Mouse (Mus musculus) layer of hippocampus, postnatal 14 days (tissue): ENCODE data around the gene P2ry6. TPM values are rescaled to one million over a fixed set of nuclear protein-coding genes. Genes with fewer than 3 reads are reported as not detected.

Source experiments
- DNase-seq, 2 experiments: peaks; one replicate each; pipeline ENCODE4 v3.0.0; 2021 to 2022; ENCODE audit warnings: low spot score in 2 of 2, mixed read lengths in 1 of 2
- long read RNA-seq, 2 experiments: library from polyadenylated mRNA; stranded (forward); transcript quantifications; one replicate each; pipeline ENCODE4 v2.0.0; 2021
- total RNA-seq, 2 experiments: library from RNA; stranded (reverse); gene quantifications; 2 replicates each; pipeline ENCODE4 v1.2.3; 2021

The P2ry6 gene
- total RNA-seq: 1 to 10 TPM; 3.0 to 6.0 TPM
- long read RNA-seq, experiment 1, partial matches to known transcripts: 0 of 3 reads
- long read RNA-seq, experiment 1, other reads (novel, unspliced or antisense): 0 of 3 reads
- long read RNA-seq, experiment 2, transcript P2ry6-201 (3 exons, 1,946 nt): major isoform, 5 of 5 reads
- long read RNA-seq, experiment 2, partial matches to known transcripts: 0 of 5 reads
- long read RNA-seq, experiment 2, other reads (novel, unspliced or antisense): 0 of 5 reads

DNA sequence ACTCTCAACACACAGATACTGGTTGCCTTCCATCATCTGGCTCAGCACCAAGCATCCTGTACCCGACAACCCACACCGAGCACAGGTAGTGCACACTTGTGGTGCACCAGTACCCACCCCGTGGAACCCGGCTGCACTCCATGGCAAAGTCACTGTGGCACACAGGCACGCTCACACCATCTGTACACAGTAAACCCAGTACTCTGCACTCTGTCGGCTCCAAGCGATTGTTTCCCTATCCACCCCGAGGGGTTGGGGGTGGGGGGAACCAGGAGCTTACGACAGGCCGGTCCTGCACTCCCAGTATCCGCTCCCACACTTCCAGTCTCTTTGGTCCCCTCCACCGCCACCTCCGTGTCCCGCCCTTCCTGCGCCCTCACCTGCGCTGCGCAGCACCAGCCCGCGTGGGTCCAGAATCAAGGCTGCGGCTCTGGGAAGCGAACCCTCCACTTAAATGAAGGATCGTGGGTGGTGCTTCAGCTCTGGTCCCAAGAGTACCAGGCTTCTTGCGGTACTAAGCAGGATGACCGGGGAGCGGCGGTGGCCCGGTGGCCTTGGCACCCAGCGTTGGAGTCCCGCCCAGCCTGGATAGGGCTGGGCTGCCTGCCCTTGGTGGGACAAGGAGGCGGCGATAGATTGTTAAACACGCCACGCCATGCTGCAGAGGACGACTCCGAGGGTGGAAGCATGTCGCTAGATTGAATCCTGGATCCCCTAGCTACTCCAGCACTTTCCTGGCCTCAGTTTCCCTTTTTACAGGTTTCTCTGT is at the start of gene P2ry6:
Gene P2ry6 (minus strand): TSS at position 515 of the 769 bp plus-strand sequence.
- no peak for DNase-seq

DNA sequence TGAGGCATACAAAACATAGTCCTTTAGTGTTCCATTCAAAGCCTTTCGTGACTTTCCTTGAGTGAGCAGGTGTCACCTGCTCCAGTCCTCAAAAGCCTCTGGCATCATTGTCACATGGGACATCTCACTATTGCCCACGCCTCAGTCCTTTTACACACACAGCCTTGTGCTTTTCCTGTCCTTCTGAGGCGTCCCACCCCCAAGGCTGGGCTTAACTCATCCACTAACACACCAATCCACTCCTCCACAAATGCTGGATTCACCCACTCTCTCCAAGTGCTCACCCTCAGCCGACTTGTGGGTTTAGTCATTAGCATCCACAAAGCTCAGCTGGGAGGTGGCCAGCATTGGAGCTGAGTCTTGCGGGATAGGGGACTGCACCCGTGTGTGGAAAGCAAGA is 43.0 kb upstream of the P2ry6 start:
- no peak for DNase-seq

DNA sequence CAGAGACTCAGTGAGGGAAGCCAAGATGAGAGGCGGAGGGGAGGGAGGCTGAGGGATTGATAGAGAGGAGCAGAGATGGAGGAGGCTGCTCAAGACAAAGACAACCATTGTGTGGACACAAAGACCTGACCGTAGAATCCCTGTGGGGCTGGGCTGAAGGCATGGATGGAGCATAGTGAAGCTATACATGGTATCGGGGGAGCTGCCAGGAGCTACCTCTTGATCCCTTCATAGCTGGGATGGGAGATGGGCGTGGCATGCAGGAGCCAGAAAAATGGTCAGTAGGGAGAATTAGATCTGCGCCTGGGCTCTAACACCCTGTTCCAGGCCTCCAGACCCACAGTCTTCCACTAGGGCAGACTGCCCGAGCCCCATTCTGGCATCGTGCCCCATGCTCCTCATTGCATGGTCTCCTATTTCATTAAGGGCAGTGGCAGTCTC is 42.6 kb upstream of the P2ry6 start:
- peak; percentile 54 to 62 for DNase-seq

DNA sequence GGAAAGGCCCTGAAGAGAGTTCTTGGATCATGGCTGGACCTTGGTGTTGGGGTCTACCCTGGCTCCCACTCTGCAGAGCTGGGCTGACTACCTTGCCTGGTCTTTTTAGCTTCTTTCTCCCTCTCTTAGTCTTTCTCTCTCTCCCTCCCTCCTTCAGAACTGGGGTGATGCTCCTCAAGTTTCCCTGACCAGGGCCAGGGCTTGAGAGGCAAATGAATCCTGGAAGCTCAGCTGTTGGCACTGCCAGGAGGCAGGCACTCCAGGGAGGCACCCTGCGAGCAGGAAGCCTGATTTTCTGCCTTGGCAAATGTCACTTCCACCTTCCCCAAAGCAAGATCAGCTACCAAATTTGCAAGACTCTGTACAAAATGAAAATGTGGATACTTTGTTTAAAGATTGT is 40.5 kb upstream of the P2ry6 start:
- no peak for DNase-seq

DNA sequence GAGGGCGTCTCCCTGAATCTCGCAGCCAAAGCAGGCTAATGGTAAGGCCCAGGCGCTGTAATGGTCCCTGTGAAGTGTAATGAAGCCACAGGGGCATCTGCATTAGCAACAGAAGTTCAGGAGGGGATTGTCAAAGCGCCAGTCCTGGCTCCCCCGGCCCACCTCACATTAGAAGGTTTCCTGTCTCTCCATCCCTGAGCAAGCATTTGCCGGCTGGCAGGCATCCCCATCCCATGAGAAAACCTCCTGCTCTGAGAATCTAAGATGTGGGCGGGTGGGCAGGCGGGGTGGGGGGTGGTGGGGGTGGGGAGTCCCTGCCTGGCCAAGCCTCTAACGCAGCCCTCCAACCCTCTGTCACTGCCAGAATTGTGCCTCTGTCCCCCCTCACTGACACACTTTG is 39.6 kb upstream of the P2ry6 start:
- no peak for DNase-seq

DNA sequence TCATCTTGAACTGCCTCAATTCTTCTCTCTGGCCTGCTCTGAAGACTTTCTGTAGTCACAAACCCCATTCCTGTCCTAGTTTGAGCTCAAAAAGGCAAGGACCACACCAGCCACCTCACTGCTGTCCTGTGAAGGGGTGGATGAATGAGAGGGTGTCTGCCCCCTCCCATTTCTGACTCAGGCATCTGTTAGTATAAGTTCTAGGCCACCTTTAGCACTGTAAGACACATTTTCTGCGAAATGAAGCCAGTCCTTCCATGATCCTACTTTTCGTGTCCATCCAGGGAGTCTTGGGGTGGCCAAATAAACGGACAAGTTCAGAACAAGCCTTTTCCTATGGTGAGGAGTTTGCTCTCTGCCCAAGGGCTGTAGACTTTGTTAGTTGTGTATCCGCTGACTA is 38.1 kb upstream of the P2ry6 start, which contains the start of gene P2ry2:
Gene P2ry2 (minus strand): TSS at position 326 of the 400 bp plus-strand sequence.
- no peak for DNase-seq

DNA sequence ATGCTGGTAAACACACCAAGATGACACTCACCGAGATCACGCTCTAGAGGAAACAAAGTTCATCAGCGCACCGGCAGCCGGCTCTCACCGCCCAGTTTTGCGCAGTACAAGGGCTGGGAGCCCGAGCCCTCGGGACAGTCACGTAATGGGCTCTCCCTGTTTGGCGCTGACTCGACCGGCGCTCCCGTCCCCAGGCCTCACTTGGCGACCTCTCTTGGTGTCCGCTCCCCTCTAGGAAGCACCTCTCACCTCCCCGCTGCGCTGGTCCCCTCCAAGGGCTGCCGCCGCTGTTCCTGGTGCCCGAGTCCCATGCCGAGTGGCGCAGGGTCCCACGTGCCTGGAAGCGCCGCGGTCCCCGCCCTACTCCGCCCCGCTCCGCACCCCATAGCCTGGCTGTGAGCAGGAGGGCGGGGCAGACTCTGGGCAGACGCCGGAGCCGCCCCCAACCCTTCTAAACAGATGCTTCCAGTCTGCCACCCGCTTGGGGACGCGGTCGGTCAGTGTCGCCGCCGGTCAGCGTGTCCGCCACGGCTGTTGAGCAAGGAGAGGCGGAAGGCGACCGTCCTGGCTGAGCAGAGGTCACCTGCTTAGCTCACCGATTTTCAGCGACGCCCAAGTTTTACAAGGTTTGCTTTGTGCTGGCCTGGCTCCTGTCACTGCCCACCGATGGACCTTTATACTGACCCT is 37.4 kb upstream of the P2ry6 start:
- peak; percentile 25 to 40 for DNase-seq

DNA sequence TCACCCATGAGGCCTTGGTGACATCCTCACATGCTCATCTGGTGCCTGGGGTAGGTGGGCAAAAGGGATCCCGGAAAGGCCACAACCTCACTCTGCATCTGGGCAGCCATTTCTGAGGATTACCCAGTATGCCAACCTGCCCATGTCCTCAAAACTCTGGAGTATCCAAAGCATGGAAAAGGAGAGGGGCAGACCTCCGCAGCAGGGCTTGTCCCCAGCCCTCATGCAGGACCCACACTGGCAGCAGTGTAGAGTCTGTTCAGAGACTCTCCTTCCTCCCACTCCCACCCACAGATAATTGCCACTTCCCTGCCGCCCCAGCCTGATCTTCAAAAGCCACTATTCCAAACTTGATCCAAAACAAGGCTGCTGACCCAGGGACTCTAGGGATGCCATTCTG is 36.3 kb upstream of the P2ry6 start:
- DNase-seq: no peak

DNA sequence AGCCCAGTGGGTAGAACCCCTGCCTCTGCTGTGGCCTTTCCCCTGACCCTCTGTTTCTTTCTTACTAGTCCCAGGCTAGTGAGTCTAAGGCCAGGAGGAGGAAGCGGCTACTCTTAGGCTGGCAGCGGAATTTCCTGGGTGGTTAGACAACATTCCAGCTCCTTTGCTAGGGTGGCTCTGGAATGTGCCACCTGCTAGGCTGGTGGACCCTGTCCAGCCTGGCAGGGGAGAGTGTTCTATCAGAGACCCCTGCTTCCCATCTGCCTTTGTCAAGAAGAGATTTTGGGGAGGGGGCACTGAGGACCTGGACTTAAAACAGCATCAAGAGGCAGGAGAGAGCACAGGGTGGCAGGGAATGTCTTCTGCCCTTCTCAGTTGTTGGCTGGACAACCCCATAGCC is 31.8 kb upstream of the P2ry6 start:
- no peak for DNase-seq

DNA sequence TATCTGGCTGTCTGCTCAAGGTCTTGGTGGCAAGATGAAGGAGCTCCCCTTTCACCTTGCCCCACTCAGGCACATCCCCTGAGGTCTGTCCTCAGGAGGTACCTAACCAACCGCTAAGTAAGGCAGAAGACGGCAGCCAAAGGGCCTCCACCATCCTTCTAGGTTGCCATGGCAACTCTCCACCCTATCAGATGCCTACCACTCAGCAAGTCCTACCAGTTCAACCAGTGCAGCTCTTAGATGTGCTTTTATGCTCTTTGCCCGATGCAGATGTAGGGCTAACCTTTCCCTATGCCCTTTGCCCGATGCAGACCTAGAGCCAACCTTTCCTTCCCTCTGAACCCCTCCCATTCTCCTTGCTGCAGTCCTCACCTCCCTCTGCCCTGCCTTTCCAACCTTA is 30.7 kb upstream of the P2ry6 start:
- DNase-seq: no peak

DNA sequence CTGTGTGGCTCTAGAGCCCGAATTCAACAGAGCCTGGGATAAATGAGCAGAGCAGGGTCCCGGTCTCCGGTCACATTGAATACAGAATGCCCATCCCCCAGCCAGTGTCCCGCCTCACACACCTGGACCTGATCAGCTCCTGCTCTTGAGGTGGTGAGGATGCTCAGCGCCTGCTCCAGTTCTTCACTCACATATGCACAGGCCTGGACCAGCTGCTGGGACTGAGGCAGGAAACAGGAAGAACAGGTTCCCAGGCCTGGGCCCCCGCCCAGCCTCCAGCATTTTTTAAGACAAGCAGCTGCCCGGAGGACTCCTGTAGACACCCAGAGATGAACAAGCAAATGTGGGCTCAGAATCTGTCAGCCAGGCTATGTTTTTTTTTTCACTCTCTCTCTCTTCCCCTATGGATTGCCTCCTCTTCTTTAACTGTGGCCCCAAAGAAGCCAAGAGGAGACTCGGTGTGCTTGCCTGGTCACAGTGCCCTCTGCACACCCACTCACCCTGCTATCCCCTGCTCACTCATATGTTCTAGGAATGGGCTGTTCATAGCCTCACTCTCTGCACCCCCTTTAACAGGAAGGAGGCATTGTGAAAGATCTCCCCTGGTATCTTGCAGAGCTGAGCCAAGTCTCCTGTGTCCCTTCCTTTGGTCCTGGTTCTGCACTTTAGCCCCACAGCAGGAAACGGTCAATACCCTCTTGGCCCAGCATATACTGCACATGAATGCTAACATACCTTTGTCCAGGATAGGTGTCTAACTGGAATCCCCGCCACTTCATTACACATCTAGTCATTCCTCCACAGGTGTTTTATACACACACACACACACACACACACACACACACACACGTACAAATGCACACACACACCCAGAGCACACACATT is 29.2 kb upstream of the P2ry6 start:
- no peak for DNase-seq

DNA sequence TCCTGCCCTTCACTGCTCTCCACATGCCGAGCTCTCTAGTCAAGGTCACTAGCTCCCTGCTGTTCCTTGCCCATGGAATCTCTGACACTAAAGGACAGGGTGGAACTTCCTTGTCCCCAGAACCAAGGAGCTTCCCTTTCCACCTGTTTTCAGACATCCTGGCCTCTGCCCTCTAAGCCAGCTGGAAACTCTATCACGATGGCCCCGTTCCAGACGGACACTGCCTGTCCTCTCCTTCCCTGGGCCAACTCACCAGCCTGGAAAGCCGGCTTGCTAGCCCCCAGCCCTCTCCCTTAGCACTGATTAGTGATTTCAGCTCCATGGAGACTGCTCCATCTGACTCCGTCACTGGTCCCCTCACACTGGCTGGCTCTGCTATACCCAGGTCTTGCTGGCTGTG is 27.8 kb upstream of the P2ry6 start:
- no peak for DNase-seq

DNA sequence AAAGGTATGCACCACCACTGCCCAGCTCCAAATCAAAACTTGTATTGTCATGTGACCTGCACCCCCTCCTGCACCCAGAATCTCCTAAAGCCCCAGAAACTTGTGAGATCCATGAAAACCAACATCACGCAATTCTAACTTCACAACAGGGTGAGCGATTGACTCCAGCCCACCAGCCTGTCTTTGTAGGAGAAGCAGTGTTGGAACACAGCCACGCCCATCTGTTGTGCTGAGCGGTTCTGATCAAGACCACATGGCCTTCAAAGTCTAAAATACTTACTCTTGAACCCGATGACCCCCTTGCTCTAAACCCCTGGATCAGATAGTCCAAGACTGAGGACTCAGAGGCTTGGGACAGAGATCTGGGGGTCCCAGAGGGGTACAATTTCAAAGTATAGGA is 25.2 kb upstream of the P2ry6 start:
- DNase-seq: no peak

DNA sequence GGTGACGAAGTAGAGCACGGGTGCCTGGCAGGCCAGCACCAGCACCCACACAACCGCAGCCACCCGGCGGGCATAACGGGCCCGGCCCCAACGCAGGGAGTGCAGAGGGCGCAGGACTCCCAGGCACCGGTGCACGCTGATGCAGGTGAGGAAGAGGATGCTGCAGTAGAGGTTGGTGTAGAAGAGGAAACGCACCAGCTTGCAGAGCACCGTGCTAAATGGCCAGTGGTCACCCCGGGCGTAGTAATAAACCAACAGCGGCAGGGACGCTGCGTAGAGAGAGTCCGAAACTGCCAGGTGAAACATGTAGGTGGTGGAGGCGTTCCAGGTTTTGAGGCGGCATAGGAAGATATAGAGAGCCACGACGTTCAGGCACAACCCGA is 24.1 kb upstream of the P2ry6 start:
- no peak for DNase-seq

DNA sequence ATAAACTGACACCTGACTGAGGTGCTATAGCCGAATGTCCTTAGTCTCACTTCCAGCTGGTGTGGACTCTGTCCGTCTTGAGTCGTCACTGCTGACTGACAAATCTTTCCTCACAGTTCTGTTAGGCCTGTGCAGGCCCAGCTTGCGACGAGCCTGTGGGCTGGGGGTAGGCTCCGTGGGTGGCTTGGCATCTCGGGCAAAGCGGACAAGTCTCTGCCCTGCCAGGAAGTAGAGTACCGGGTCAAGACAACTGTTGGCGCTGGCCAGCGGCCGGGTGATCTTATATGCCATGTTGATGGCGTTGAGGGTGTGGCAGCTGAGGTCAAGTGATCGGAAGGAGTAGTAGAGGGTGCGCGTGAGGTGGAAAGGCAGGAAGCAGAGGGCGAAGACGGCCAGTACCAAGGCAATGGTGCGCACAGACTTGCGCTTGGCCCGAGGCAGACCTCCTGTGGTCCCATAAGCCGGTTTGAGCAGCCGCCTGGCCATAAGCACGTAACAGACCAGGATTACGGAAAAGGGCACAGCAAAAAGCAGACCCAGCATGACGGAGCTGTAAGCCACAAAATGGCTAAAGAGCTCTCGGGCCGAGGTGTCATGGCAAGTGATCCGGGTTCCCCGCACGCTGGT is 23.6 kb upstream of the P2ry6 start:
- DNase-seq: no peak

DNA sequence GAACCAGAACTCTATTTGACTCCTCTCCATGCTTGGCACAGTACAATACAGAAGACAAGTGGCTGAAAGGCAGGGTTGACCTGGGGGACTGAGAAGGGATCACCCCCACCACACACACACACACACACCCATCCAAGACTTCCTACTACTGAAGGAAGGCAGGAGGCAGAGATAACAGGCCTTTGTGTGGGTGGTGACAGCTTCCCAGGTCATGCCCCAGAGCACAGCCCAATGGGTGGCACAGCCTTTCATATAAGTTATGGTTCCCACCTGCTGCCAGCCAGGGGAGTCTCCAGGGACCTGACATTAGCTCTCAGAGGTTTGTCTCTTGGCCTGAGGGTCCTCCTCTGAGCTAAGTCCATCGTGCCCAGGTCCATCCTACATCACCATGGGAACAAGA is 22.8 kb upstream of the P2ry6 start:
- no peak for DNase-seq

DNA sequence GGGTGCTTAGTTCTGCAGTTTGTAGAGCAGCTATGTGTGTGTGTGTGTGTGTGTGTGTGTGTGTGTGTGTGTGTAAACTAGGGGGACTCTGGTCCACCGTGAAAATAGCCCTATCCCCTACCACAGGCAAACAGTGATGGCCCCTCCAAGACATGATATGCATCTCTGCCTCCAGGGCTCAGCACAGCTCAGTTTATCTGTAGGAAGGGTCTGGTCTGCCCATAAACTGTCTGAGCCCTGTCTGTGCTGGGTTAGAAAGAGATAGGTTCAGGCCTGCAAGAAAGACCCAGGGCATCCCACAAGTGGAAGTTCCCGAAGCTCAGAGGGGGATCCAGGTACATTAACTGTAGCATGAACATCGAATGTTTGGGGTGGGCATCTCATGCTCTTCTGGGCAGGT is 21.5 kb upstream of the P2ry6 start:
- no peak for DNase-seq

DNA sequence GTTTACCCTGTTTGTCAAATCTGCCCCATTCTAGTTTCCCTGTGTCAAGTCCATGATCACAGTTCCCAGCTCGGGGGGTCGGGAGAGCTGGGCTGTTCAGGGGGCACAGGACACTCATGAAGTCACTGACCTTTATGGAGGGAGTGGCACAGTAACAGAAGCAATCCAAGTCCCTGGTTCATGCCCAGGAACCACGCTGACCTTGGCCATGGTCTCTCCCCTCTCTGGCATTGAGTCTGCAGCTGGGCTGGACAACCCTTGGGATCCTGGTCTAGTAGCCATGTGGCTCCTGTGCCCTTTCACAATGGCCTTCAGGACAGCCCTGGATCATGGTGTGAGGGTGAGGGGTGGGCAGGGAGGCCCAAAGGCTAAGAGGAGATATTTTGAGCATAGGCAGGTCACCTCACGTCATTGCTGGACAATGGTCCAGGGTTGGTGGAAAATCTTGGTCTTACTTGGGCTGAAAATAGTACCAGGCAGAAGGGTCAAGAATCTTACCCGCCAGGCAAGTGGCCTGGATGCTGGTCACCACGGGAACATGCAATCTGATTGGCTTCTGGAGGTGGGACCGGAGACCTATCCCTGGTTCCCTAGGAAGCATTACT is 20.9 kb upstream of the P2ry6 start:
- DNase-seq: no peak

DNA sequence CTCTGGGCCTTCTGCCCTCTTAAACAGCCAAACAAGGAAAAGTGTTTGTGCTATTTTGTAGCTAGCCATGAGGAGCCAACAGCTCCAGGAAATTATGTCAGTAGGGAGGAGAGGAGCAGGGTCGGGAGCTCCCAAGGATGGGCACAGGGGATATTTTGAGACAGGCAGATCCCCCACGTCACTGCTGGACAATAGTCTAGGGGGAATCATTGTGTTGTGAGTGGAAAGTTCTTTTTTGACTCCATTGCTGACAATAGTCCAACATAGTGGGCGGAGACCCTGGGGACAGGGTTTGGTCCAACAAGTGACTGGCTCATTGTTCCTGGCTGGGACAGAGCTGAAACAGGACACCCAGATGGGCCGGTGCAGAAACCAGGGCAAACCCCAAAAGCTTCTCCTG is 18.7 kb upstream of the P2ry6 start:
- DNase-seq: no peak

DNA sequence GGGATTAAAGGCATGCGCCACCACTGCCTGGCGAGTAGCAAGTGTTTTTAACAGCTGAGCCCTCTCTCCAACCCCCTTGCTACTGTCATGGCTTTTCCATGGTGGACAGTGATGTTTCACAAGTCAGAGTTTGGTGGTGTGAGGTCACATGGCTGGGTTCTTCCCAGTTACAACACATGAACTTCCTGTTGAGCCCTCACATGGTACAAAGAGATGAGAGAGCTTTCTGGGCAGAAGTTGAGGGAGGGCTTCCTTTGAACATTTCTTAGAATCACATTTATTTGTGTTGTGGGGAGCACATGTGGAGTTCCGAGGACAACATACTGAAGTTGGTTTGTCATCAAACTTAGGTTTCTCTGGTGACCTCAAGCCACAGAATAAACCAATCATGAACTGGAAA is 17.5 kb upstream of the P2ry6 start:
- no peak for DNase-seq
